Mouse (Mus musculus) cerebellum, adult 2 months (tissue): Measurements from ENCODE around the gene Actn1. TPM values are rescaled to one million over a fixed set of nuclear protein-coding genes. Genes with fewer than 3 reads are reported as not detected.

ENCODE experiments used
- DNase-seq, 2 experiments: peaks; one replicate each; pipeline ENCODE4 v3.0.0; 2021
- H3K27ac ChIP-seq: fragments of 200-500 bp; 2 replicates; pipeline ENCODE4 v1.5.1; 2012; ENCODE audit warnings: low read length, control low read depth, inconsistent platforms; ENCODE audit not compliant: insufficient read depth
- H3K27me3 ChIP-seq: fragments of 200-500 bp; 2 replicates; pipeline ENCODE4 v1.6.1; 2012; ENCODE audit warnings: inconsistent platforms, mild to moderate bottlenecking, low read length, moderate library complexity; ENCODE audit not compliant: control insufficient read depth, insufficient read depth
- H3K4me1 ChIP-seq: fragments of 200-500 bp; 2 replicates; pipeline ENCODE4 v1.6.1; 2011; ENCODE audit warnings: low read length; ENCODE audit not compliant: control insufficient read depth, insufficient read depth
- H3K4me3 ChIP-seq: fragments of 200-500 bp; replicated peaks from 2 replicates; pipeline ENCODE3; 2011; ENCODE audit warnings: mild to moderate bottlenecking, low read depth, low read length, control low read depth; ENCODE audit not compliant: insufficient read depth
- CTCF ChIP-seq: fragments of 200-500 bp; IDR thresholded peaks from 2 replicates; pipeline ENCODE4 v1.5.1; 2011; ENCODE audit warnings: low read depth, mild to moderate bottlenecking, control low read depth, low read length, moderate library complexity, borderline replicate concordance; ENCODE audit not compliant: insufficient read depth
- POLR2A ChIP-seq: fragments of 200-500 bp; IDR thresholded peaks from 2 replicates; pipeline ENCODE4 v1.6.1; 2011; ENCODE audit warnings: low read length, control low read depth, borderline replicate concordance; ENCODE audit not compliant: insufficient read depth
- WGBS: fragments of 180-500 bp; shearing (Covaris S2); methylation state at CpG from one replicate; pipeline ENCODE4 v1.1.7; 2018; 5-methylcytosine and 5-hydroxymethylcytosine counted together
- polyA plus RNA-seq: library from polyadenylated mRNA; depleted of rRNA; stranded (reverse); fragments of >200 nt; gene quantifications from 2 replicates; pipeline ENCODE4 v1.2.3, GENCODE M21; 2012

Gene Actn1
- polyA plus RNA-seq, 1 experiment = 30.0 TPM

GRCm38 (mm10) chr12:80210791-80211612, 49.2 kb downstream of the Actn1 start:
- H3K27ac ChIP-seq = no peak overlapping the region
- TF ChIP-seq POLR2A (no peak), CTCF (no peak)
- 71% methylated on average over 4 of the region's 4 CpGs for WGBS
- H3K27me3 ChIP-seq = no peaks in the 10 kb centered on the region
- no peaks in the 10 kb centered on the region; the same call in 1 of the 2 replicates for H3K4me1 ChIP-seq
- no peak for DNase-seq
- no peak overlapping the region for H3K4me3 ChIP-seq

GRCm38 (mm10) chr12:80209914-80210313, 50.3 kb downstream of the Actn1 start:
- 84% methylated on average over 4 of the region's 4 CpGs for WGBS
- Histone ChIP-seq H3K4me1 (no peaks in the 10 kb centered on the region; the same call in 1 of the 2 replicates), H3K4me3 (no peak overlapping the region), H3K27me3 (no peaks in the 10 kb centered on the region), H3K27ac (no peak overlapping the region)
- DNase-seq = no peak
- TF ChIP-seq POLR2A (no peak), CTCF (no peak)

DNA sequence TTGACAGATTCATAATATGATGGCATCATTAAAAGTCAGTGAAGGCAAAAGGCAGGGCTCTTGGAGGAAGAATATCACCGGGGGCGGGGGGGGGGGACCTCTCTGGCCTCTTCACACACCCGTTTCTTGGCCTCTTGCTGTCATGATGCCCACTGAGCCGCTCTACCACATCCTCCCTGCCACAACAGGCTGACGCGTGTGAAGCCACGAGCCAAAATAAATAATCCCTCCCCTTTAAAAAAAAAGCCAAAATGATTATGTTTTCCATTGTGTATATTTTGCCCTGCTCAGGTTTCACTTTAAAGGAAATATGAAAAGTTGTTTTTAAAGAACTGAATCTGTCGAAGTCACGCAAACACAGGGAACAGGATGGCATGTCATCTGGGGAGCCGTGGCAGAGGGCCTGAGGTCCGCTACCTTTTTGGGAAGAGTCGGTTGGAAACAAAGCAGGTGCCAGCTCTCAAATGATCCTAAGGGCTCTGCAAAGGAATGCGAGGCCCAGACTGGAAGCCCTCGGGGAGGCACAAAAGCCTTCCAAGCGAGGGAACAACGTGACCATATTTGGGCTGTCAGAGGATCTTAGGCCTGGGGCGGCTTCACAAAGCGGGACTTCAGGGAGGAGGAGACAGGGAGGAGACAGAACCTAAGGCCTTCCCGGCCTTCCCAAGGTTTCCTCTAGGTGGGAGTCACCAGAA, 51.9 kb downstream of the Actn1 start:
- no peaks in the 10 kb centered on the region for H3K27me3 ChIP-seq
- no peak overlapping the region for H3K27ac ChIP-seq
- WGBS = 55% methylated on average over 19 of the region's 19 CpGs
- H3K4me1 ChIP-seq = no peaks in the 10 kb centered on the region
- DNase-seq = no peak
- H3K4me3 ChIP-seq = no peak overlapping the region
- no peak for TF ChIP-seq CTCF

DNA sequence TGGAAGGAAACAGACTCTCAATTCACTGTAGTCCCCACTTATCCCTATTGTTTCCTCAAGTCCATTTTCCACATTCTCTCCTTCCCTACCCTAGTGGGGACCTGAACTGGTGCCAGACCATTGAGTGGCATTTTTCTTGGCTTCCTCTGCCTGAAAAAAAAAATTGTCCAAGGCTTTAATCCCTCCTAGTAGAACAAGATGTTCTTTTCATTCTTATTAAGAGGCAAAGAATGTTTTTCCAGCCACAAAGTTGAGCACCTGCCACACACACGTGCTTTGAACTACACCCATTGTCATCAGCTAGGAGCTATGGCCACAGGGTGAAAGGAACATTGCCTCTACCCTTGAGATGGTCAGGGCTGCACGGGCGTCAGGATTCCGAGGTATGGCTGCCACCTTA, 56.9 kb downstream of the Actn1 start:
- H3K4me3 ChIP-seq = no peak overlapping the region
- no peak for DNase-seq
- TF ChIP-seq POLR2A (no peak), CTCF (no peak)
- 67% methylated on average over 4 of the region's 4 CpGs for WGBS
- no peaks in the 10 kb centered on the region for H3K27me3 ChIP-seq
- H3K27ac ChIP-seq = no peak overlapping the region
- H3K4me1 ChIP-seq = no peaks in the 10 kb centered on the region

DNA sequence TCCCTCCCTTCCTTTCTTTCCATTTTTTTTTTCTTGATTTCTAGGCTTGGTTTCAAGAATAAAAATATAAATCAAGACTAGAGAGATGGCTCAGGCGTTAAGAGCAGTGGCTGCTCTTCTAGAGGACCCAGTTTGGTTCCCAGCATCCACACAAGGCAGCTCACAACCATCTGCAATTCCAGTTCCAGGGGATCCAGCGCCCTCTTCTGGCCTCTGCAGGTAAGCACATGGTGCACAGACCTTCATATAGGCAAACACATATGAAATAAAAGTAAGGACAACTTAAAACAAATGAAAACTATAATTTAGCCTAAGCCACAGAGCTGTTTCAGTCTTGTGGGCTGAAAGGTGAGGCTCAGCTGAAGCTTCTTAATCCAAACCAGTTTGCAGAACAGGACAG, 60.4 kb downstream of the Actn1 start:
- Histone ChIP-seq H3K4me3 (no peak overlapping the region), H3K4me1 (no peaks in the 10 kb centered on the region), H3K27ac (no peak overlapping the region), H3K27me3 (no peaks in the 10 kb centered on the region)
- TF ChIP-seq POLR2A (no peak), CTCF (0 out of 2 replicates have a peak, but pooled peaks have one; percentile 6)
- 74% methylated on average over 2 of the region's 2 CpGs for WGBS
- no peak for DNase-seq

GRCm38 (mm10) chr12:80198487-80198886, 61.7 kb downstream of the Actn1 start:
- Histone ChIP-seq H3K27ac (no peak overlapping the region), H3K27me3 (no peaks in the 10 kb centered on the region), H3K4me1 (no peaks in the 10 kb centered on the region), H3K4me3 (no peak overlapping the region)
- WGBS = 33% methylated on average over 3 of the region's 3 CpGs
- peak; percentile 31 to 41 for DNase-seq
- TF ChIP-seq CTCF = peak; percentile 64; the same call in 1 of the 2 replicates
- no peak for TF ChIP-seq POLR2A

- H3K4me3 ChIP-seq = no peak overlapping the region
- DNase-seq = peak; percentile 24 to 48
- peak; percentile 78 for TF ChIP-seq CTCF
- TF ChIP-seq POLR2A = no peak
- no peaks in the 10 kb centered on the region for H3K4me1 ChIP-seq
- no peak overlapping the region for H3K27ac ChIP-seq
- H3K27me3 ChIP-seq = no peaks in the 10 kb centered on the region
- 68% methylated on average over 10 of the region's 10 CpGs for WGBS
Measured at GRCm38 (mm10) chr12:80197343-80197742, 62.8 kb downstream of the Actn1 start.

DNA sequence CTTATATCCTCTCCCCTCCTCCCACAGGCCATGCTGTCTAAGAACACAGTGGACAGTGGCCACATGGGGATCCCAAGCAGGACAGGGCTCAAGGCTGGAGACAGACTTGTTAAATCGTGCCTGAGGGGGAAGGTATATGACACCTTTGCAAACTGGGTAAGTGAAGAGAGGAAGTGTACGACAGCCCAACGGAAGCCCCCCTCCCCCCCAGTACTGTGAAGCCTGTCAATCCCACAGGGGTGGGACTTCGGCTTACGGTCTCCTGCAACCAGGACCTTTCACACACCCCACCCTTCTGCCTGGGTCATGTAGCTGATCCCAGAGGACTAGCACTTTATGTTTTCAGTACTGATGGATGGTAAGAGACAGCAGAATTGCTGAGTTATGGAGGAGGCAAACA, 68.4 kb downstream of the Actn1 start:
- Histone ChIP-seq H3K27ac (no peak overlapping the region), H3K27me3 (no peaks in the 10 kb centered on the region), H3K4me3 (no peak overlapping the region), H3K4me1 (no peaks in the 10 kb centered on the region)
- no peak for DNase-seq
- no peak for TF ChIP-seq POLR2A
- TF ChIP-seq CTCF = no peak
- 72% methylated on average over 5 of the region's 5 CpGs for WGBS

DNA sequence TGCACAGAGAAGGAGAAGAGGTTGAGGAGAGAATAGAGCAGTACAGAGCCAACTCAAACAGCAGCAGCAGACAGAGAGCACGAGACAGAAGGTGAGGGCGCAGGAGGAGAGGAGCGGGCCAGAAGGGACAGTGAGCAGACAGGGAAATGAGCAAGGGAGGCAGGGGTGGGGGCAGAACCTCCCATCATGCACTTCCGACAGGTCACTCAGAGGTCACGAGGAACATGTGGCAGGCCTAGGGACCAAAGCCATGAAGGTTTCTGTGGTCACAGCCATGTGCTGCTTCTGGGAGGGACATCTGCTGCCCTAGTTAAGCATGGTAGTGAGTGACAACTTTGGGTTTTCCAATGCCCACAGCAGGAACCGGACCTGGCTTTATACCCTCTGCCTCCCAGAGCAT, 68.8 kb downstream of the Actn1 start:
- no peak overlapping the region for H3K27ac ChIP-seq
- H3K4me3 ChIP-seq = no peak overlapping the region
- H3K4me1 ChIP-seq = no peaks in the 10 kb centered on the region
- no peak for TF ChIP-seq POLR2A
- TF ChIP-seq CTCF = no peak
- H3K27me3 ChIP-seq = no peaks in the 10 kb centered on the region
- 49% methylated on average over 6 of the region's 6 CpGs for WGBS
- no peak for DNase-seq
